Mouse (Mus musculus) myocyte (in vitro differentiated cells): ENCODE data around the gene Errfi1.

Experiments used
- CEBPB ChIP-seq: IDR thresholded peaks from 2 replicates; pipeline ENCODE4 v1.6.1; 2011; ENCODE audit warnings: mild to moderate bottlenecking, moderate library complexity; ENCODE audit not compliant: poor library complexity, insufficient read depth, severe bottlenecking
- E2F4 ChIP-seq: IDR thresholded peaks from one replicate; pipeline ENCODE4 v1.6.1; 2011; ENCODE audit warnings: mild to moderate bottlenecking, control low read depth, moderate library complexity; ENCODE audit not compliant: insufficient read depth
- MAX ChIP-seq: IDR thresholded peaks from one replicate; pipeline ENCODE4 v1.6.1; 2011; ENCODE audit warnings: low read depth, mild to moderate bottlenecking, control low read depth
- MYOG ChIP-seq, 3 experiments: IDR thresholded peaks; one replicate each; pipeline ENCODE4 v1.6.1; 2011; ENCODE audit warnings: control low read depth in 2 of 3, low read depth in 2 of 3, mild to moderate bottlenecking in 2 of 3; ENCODE audit not compliant: insufficient read length in 2 of 3, control insufficient read depth in 1 of 3, insufficient read depth in 1 of 3
- POLR2A ChIP-seq: IDR thresholded peaks from one replicate; pipeline ENCODE4 v1.6.1; 2011; ENCODE audit warnings: low read depth, mild to moderate bottlenecking, control low read depth, moderate library complexity; ENCODE audit not compliant: insufficient read length
- REST ChIP-seq: IDR thresholded peaks from one replicate; pipeline ENCODE4 v1.6.1; 2011; ENCODE audit warnings: mild to moderate bottlenecking, control low read depth, moderate library complexity; ENCODE audit not compliant: insufficient read depth, insufficient read length
- SRF ChIP-seq: IDR thresholded peaks from one replicate; pipeline ENCODE4 v1.6.1; 2011; ENCODE audit warnings: low read depth; ENCODE audit not compliant: control insufficient read depth, insufficient read length
- TCF12 ChIP-seq: IDR thresholded peaks from one replicate; pipeline ENCODE4 v1.6.1; 2011; ENCODE audit warnings: mild to moderate bottlenecking, control low read depth; ENCODE audit not compliant: poor library complexity, insufficient read depth, severe bottlenecking

DNA sequence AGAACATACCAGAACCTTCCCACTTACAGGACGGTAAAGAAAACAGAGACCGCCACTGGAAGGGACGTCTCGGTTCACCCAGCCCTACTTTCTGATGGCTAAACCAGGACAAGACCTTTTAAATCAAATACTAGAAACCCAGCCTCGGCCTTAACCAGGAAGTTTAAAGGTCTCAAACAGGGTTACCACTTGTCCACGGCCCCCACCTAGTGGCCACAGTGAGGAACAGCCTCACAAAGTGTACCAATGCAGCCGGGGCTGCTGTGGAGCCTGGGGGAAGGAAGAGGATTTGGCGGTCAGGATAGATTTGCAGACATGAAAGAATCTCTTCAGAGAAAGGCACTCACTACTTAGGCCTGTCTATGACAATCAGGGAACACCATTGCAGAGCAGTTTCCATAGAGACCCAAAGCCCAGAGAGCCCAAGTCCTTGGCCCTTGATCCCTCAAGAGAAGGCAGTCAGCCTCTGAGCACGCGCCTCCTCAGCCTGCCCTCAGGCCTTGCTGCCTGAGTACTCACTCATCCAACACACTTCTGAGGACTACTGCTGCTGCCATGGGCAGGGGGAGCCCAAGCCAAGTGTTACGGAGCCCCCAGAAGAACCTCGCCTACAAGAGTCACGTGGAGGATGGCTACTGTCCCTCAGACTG is 45.1 kb downstream of the Errfi1 start:
- TF ChIP-seq POLR2A (no peak), E2F4 (no peak), TCF12 (no peak), SRF (no peak), CEBPB (no peak), REST (no peak), MYOG (IDR thresholded peaks at IDR 0.05; ENCODE audit: control insufficient read depth in 1 of 3, insufficient read depth in 1 of 3, insufficient read length in 2 of 3, low read depth in 2 of 3) (no peak), MAX (no peak)
